Mouse (Mus musculus): ENCODE data around the gene Pstk.

The Pstk gene

GRCm38 (mm10) chr7:131417605-131418004 lies 46.7 kb downstream of the Pstk start:
- no peak for DNase-seq

- DNase-seq: no peak
These were observed 54.0 kb downstream of the Pstk start for GRCm38 (mm10) chr7:131424912-131425311.

GRCm38 (mm10) chr7:131427331-131427730 lies 56.4 kb downstream of the Pstk start:
- no peak for DNase-seq

- DNase-seq: peak in 1 of 2 experiments; percentile 18
These were observed 61.3 kb downstream of the Pstk start for GRCm38 (mm10) chr7:131432244-131432643.

- no peak for DNase-seq
These were observed 63.3 kb downstream of the Pstk start for GRCm38 (mm10) chr7:131434276-131434675.

GRCm38 (mm10) chr7:131437051-131437450 lies 66.1 kb downstream of the Pstk start:
- no peak for DNase-seq

Data from lung, postnatal 4 days (tissue).